Mouse (Mus musculus): ENCODE measurements around the gene Tmem132d. TPM values are rescaled to one million over a fixed set of nuclear protein-coding genes. Genes with fewer than 3 reads are reported as not detected.

Tmem132d gene
- polyA plus RNA-seq, 1 experiment from 2014 or later, result 0.11 TPM

GRCm38 (mm10) chr5:128407546-128407945, 25.3 kb downstream of the Tmem132d start:
- Histone ChIP-seq H3K27me3 (replicated peaks) (no peaks in the 10 kb centered on the region), H3K4me2 (no peak overlapping the region), H3K9me3 (0 out of 2 replicates have a peak, but pooled peaks cover 6% of the 10 kb centered on the region), H3K4me1 (no peaks in the 10 kb centered on the region), H3K36me3 (no peaks in the 10 kb centered on the region), H3K9ac (no peak overlapping the region), H3K4me3 (no peak overlapping the region), H3K27ac (replicated peaks) (no peak overlapping the region)
- WGBS, result 61% methylated on average over 9 of the region's 9 CpGs
- ATAC-seq (ENCODE audit: extremely low read depth, insufficient number of reproducible peaks, low FRiP score, low TSS enrichment), result no peak

- no peaks in the 10 kb centered on the region for H3K27me3 ChIP-seq (replicated peaks)
- no peak overlapping the region for H3K9ac ChIP-seq
- WGBS, result 83% methylated on average over 8 of the region's 8 CpGs
- H3K27ac ChIP-seq (replicated peaks), result no peak overlapping the region
- ATAC-seq (ENCODE audit: extremely low read depth, insufficient number of reproducible peaks, low FRiP score, low TSS enrichment), result no peak
- 0 out of 2 replicates have a peak, but pooled peaks cover 9% of the 10 kb centered on the region for H3K9me3 ChIP-seq
- no peak overlapping the region for H3K4me3 ChIP-seq
- no peak overlapping the region for H3K4me2 ChIP-seq
- no peaks in the 10 kb centered on the region for H3K36me3 ChIP-seq
- H3K4me1 ChIP-seq, result no peaks in the 10 kb centered on the region
These were observed 27.8 kb downstream of the Tmem132d start for GRCm38 (mm10) chr5:128405071-128405470.

GRCm38 (mm10) chr5:128404223-128404622, 28.7 kb downstream of the Tmem132d start:
- Histone ChIP-seq H3K27ac (replicated peaks) (no peak overlapping the region), H3K9me3 (0 out of 2 replicates have a peak, but pooled peaks cover 9% of the 10 kb centered on the region), H3K27me3 (replicated peaks) (no peaks in the 10 kb centered on the region), H3K4me3 (no peak overlapping the region), H3K4me2 (no peak overlapping the region), H3K4me1 (no peaks in the 10 kb centered on the region), H3K9ac (no peak overlapping the region), H3K36me3 (no peaks in the 10 kb centered on the region)
- WGBS, result 69% methylated on average over 3 of the region's 3 CpGs
- ATAC-seq (ENCODE audit: extremely low read depth, insufficient number of reproducible peaks, low FRiP score, low TSS enrichment), result no peak

GRCm38 (mm10) chr5:128392372-128392771, 40.5 kb downstream of the Tmem132d start:
- Histone ChIP-seq H3K27ac (replicated peaks) (no peak overlapping the region), H3K4me1 (no peaks in the 10 kb centered on the region), H3K4me3 (no peak overlapping the region), H3K36me3 (no peaks in the 10 kb centered on the region), H3K27me3 (replicated peaks) (no peaks in the 10 kb centered on the region), H3K4me2 (no peak overlapping the region), H3K9me3 (peaks cover 26% of the 10 kb centered on the region), H3K9ac (no peak overlapping the region)
- 75% methylated on average over 3 of the region's 3 CpGs for WGBS
- no peak for ATAC-seq (ENCODE audit: extremely low read depth, insufficient number of reproducible peaks, low FRiP score, low TSS enrichment)

GRCm38 (mm10) chr5:128389665-128390064, 43.2 kb downstream of the Tmem132d start:
- no peak overlapping the region for H3K4me3 ChIP-seq
- no peak overlapping the region for H3K27ac ChIP-seq (replicated peaks)
- WGBS, result 40% methylated on average over 4 of the region's 4 CpGs
- no peak for ATAC-seq (ENCODE audit: extremely low read depth, insufficient number of reproducible peaks, low FRiP score, low TSS enrichment)
- H3K4me2 ChIP-seq, result no peak overlapping the region
- no peak overlapping the region for H3K9ac ChIP-seq
- no peaks in the 10 kb centered on the region for H3K27me3 ChIP-seq (replicated peaks)
- no peaks in the 10 kb centered on the region for H3K36me3 ChIP-seq
- peaks cover 14% of the 10 kb centered on the region for H3K9me3 ChIP-seq
- H3K4me1 ChIP-seq, result no peaks in the 10 kb centered on the region

GRCm38 (mm10) chr5:128388358-128389141, 44.3 kb downstream of the Tmem132d start:
- Histone ChIP-seq H3K36me3 (no peaks in the 10 kb centered on the region), H3K4me1 (no peaks in the 10 kb centered on the region), H3K9ac (no peak overlapping the region), H3K9me3 (peaks cover 14% of the 10 kb centered on the region), H3K27ac (replicated peaks) (no peak overlapping the region), H3K27me3 (replicated peaks) (no peaks in the 10 kb centered on the region), H3K4me2 (no peak overlapping the region), H3K4me3 (no peak overlapping the region)
- no peak for ATAC-seq (ENCODE audit: extremely low read depth, insufficient number of reproducible peaks, low FRiP score, low TSS enrichment)
- WGBS, result 67% methylated on average over 7 of the region's 7 CpGs

- WGBS, result 80% methylated on average over 3 of the region's 3 CpGs
- 0 out of 2 replicates have a peak, but pooled peaks cover 3% of the 10 kb centered on the region for H3K9me3 ChIP-seq
- no peaks in the 10 kb centered on the region for H3K36me3 ChIP-seq
- H3K27ac ChIP-seq (replicated peaks), result no peak overlapping the region
- no peaks in the 10 kb centered on the region for H3K27me3 ChIP-seq (replicated peaks)
- H3K9ac ChIP-seq, result no peak overlapping the region
- H3K4me1 ChIP-seq, result no peaks in the 10 kb centered on the region
- no peak for ATAC-seq (ENCODE audit: extremely low read depth, insufficient number of reproducible peaks, low FRiP score, low TSS enrichment)
- H3K4me2 ChIP-seq, result no peak overlapping the region
- H3K4me3 ChIP-seq, result no peak overlapping the region
These were observed 63.1 kb downstream of the Tmem132d start for GRCm38 (mm10) chr5:128369814-128370213.

GRCm38 (mm10) chr5:128369111-128369510, 63.8 kb downstream of the Tmem132d start:
- WGBS, result 83% methylated on average over 7 of the region's 7 CpGs
- no peak overlapping the region for H3K27ac ChIP-seq (replicated peaks)
- H3K9me3 ChIP-seq, result 0 out of 2 replicates have a peak, but pooled peaks cover 3% of the 10 kb centered on the region
- no peaks in the 10 kb centered on the region for H3K27me3 ChIP-seq (replicated peaks)
- no peak overlapping the region for H3K4me3 ChIP-seq
- no peak overlapping the region for H3K4me2 ChIP-seq
- no peak for ATAC-seq (ENCODE audit: extremely low read depth, insufficient number of reproducible peaks, low FRiP score, low TSS enrichment)
- no peak overlapping the region for H3K9ac ChIP-seq
- H3K36me3 ChIP-seq, result no peaks in the 10 kb centered on the region
- H3K4me1 ChIP-seq, result no peaks in the 10 kb centered on the region

- H3K4me2 ChIP-seq, result no peak overlapping the region
- H3K4me1 ChIP-seq, result no peaks in the 10 kb centered on the region
- H3K27me3 ChIP-seq (replicated peaks), result no peaks in the 10 kb centered on the region
- no peaks in the 10 kb centered on the region for H3K36me3 ChIP-seq
- no peak for ATAC-seq (ENCODE audit: extremely low read depth, insufficient number of reproducible peaks, low FRiP score, low TSS enrichment)
- H3K9me3 ChIP-seq, result 0 out of 2 replicates have a peak, but pooled peaks cover 3% of the 10 kb centered on the region
- no peak overlapping the region for H3K27ac ChIP-seq (replicated peaks)
- WGBS, result 69% methylated on average over 3 of the region's 3 CpGs
- no peak overlapping the region for H3K4me3 ChIP-seq
- H3K9ac ChIP-seq, result no peak overlapping the region
These were observed 67.5 kb downstream of the Tmem132d start for GRCm38 (mm10) chr5:128365261-128365985.

GRCm38 (mm10) chr5:128360946-128361675, 71.8 kb downstream of the Tmem132d start:
- WGBS, result 64% methylated on average over 23 of the region's 23 CpGs
- Histone ChIP-seq H3K36me3 (no peaks in the 10 kb centered on the region), H3K27ac (replicated peaks) (no peak overlapping the region), H3K4me2 (no peak overlapping the region), H3K27me3 (replicated peaks) (no peaks in the 10 kb centered on the region), H3K4me3 (no peak overlapping the region), H3K9ac (no peak overlapping the region), H3K9me3 (no peaks in the 10 kb centered on the region), H3K4me1 (no peaks in the 10 kb centered on the region)
- no peak for ATAC-seq (ENCODE audit: extremely low read depth, insufficient number of reproducible peaks, low FRiP score, low TSS enrichment)

- ATAC-seq (ENCODE audit: extremely low read depth, insufficient number of reproducible peaks, low FRiP score, low TSS enrichment), result no peak
- 39% methylated on average over 2 of the region's 2 CpGs for WGBS
- H3K36me3 ChIP-seq, result no peaks in the 10 kb centered on the region
- H3K4me1 ChIP-seq, result no peaks in the 10 kb centered on the region
- H3K27ac ChIP-seq (replicated peaks), result no peak overlapping the region
- no peak overlapping the region for H3K4me2 ChIP-seq
- H3K27me3 ChIP-seq (replicated peaks), result no peaks in the 10 kb centered on the region
- H3K9me3 ChIP-seq, result peaks cover 11% of the 10 kb centered on the region
- no peak overlapping the region for H3K4me3 ChIP-seq
- H3K9ac ChIP-seq, result no peak overlapping the region
These were observed 84.0 kb downstream of the Tmem132d start for GRCm38 (mm10) chr5:128348835-128349234.
